ENCODE assay signal across 37 mouse cellular contexts in genomic region chr15:79559649-79560048, GRCm38 (mm10). TPM values are rescaled to one million over a fixed set of nuclear protein-coding genes. Genes with fewer than 3 reads are reported as not detected.
"Had no signal": no experiment of that assay in that cellular context is flagged by ENCODE, and none has a peak within 500 bp of the region (broad histone marks: within the 10 kb centered on the region; RNA-seq: fewer than 3 reads in every experiment).

No protein-coding gene starts in this region.

- ATAC-seq: hindbrain, embryonic 16.5 days; hindbrain, postnatal 0 days; inflammation-experienced regulatory T-cells, adult 6 months; intestine, embryonic 15.5 days; intestine, embryonic 16.5 days; intestine, postnatal 0 days had no signal

- H3K36me3 ChIP-seq: heart, embryonic 12.5 days; heart, embryonic 13.5 days; heart, embryonic 15.5 days; hindbrain, embryonic 10.5 days; hindbrain, embryonic 12.5 days; hindbrain, embryonic 13.5 days; hindbrain, embryonic 15.5 days; intestine, embryonic 15.5 days; kidney, embryonic 15.5 days had no signal

- H3K4me2 ChIP-seq: heart, embryonic 12.5 days; heart, embryonic 13.5 days; heart, embryonic 15.5 days; hindbrain, embryonic 12.5 days; hindbrain, embryonic 13.5 days; hindbrain, embryonic 14.5 days; hindbrain, embryonic 15.5 days; intestine, embryonic 15.5 days; kidney, embryonic 15.5 days had no signal

- H3K9me3 ChIP-seq: heart, embryonic 12.5 days; heart, embryonic 13.5 days; heart, embryonic 15.5 days; hindbrain, embryonic 10.5 days; hindbrain, embryonic 12.5 days; hindbrain, embryonic 13.5 days; hindbrain, embryonic 15.5 days; intestine, embryonic 15.5 days; kidney, embryonic 15.5 days had no signal

- H3K27ac ChIP-seq: heart, embryonic 13.5 days; heart, embryonic 15.5 days; hindbrain, embryonic 10.5 days; hindbrain, embryonic 12.5 days; hindbrain, embryonic 13.5 days; hindbrain, embryonic 14.5 days; hindbrain, embryonic 15.5 days; hindbrain, postnatal 0 days; intestine, embryonic 15.5 days; kidney, embryonic 15.5 days; kidney, postnatal 0 days; layer of hippocampus, adult 2 months; left cerebral cortex, adult 2 months had no signal

- H3K4me1 ChIP-seq: heart, embryonic 15.5 days; hindbrain, embryonic 10.5 days; hindbrain, embryonic 12.5 days; hindbrain, embryonic 13.5 days; hindbrain, embryonic 15.5 days; intestine, embryonic 15.5 days; kidney, embryonic 15.5 days had no signal

- H3K27me3 ChIP-seq: heart, embryonic 12.5 days; heart, embryonic 13.5 days; heart, embryonic 15.5 days; hindbrain, embryonic 12.5 days; hindbrain, embryonic 13.5 days; hindbrain, embryonic 15.5 days; intestine, embryonic 15.5 days; kidney, embryonic 15.5 days had no signal

- H3K4me3 ChIP-seq: heart, embryonic 12.5 days; heart, embryonic 13.5 days; heart, embryonic 15.5 days; hindbrain, embryonic 10.5 days; hindbrain, embryonic 12.5 days; hindbrain, embryonic 13.5 days; hindbrain, embryonic 15.5 days; intestine, embryonic 15.5 days; kidney, embryonic 15.5 days; layer of hippocampus, adult 2 months; left cerebral cortex, adult 2 months had no signal

- H3K9ac ChIP-seq: heart, embryonic 12.5 days; heart, embryonic 13.5 days; heart, embryonic 15.5 days; hindbrain, embryonic 12.5 days; hindbrain, embryonic 13.5 days; hindbrain, embryonic 14.5 days; hindbrain, embryonic 15.5 days; intestine, embryonic 15.5 days; kidney, embryonic 15.5 days had no signal

- DNase-seq: heart, postnatal 10 days; heart, postnatal 14 days; heart, postnatal 36 days; heart, postnatal 4 days; kidney, adult 11 months; kidney, adult 18-20 months; kidney, adult 2 months; kidney, adult 8-10 months; kidney, adult 9 months; kidney, postnatal 10 days; kidney, postnatal 14 days; kidney, postnatal 25 days; kidney, postnatal 36 days; kidney, postnatal 4 days; layer of hippocampus, adult 9-11 months; layer of hippocampus, postnatal 36 days had no signal

RNA-seq across cellular contexts. Expression of gene Kdelr3, which starts 43.4 kb away (rescaled TPM):
- total RNA-seq: hematopoietic stem cell, adult 5-6 weeks had no signal

RNA-seq across cellular contexts. Expression of gene Dmc1, which starts 45.3 kb away (rescaled TPM):
- total RNA-seq: heart, postnatal 36 days had no signal
- polyA plus RNA-seq: inflammation-experienced regulatory T-cells, adult 6 months; kidney, adult 2 months had no signal

RNA-seq across cellular contexts. Expression of gene Kcnj4, which starts 54.6 kb away (rescaled TPM):
- total RNA-seq: hematopoietic stem cell, adult 5-6 weeks had no signal
- polyA plus RNA-seq: hindbrain, embryonic 10.5 days; hindbrain, embryonic 11.5 days; hindbrain, embryonic 12.5 days; hindbrain, embryonic 13.5 days; hindbrain, embryonic 14.5 days; hindbrain, embryonic 15.5 days; hindbrain, embryonic 16.5 days; hindbrain, postnatal 0 days; inflammation-experienced regulatory T-cells, adult 6 months; intestine, embryonic 15.5 days; intestine, embryonic 16.5 days; intestine, postnatal 0 days; kidney, embryonic 14.5 days had no signal
